Mouse (Mus musculus) limb, embryonic 13.5 days (tissue): ENCODE measurements around the gene Ddah2. TPM values are rescaled to one million over a fixed set of nuclear protein-coding genes. Genes with fewer than 3 reads are reported as not detected.

Experiments used
- ATAC-seq: fragments of 200-750 bp; cut with Nextera tagmentation; 2 replicates; pipeline ENCODE4 v1.8.0; 2017; ENCODE audit warnings: low read depth, moderate number of reproducible peaks, moderate TSS enrichment; ENCODE audit not compliant: low FRiP score
- H3K27ac ChIP-seq: fragments of 300-500 bp; sonication (generic); 2 replicates; pipeline ENCODE4 v1.5.1; 2015; ENCODE audit warnings: inconsistent platforms, mild to moderate bottlenecking, moderate library complexity
- H3K27me3 ChIP-seq: fragments of 300-500 bp; sonication (generic); 2 replicates; pipeline ENCODE4 v1.6.1; 2015; ENCODE audit warnings: mild to moderate bottlenecking, inconsistent platforms
- H3K36me3 ChIP-seq: fragments of 300-500 bp; sonication (generic); 2 replicates; pipeline ENCODE4 v1.6.1; 2015; ENCODE audit warnings: inconsistent platforms, mild to moderate bottlenecking, moderate library complexity
- H3K4me1 ChIP-seq: fragments of 300-500 bp; sonication (generic); 2 replicates; pipeline ENCODE4 v1.6.1; 2015; ENCODE audit warnings: inconsistent platforms
- H3K4me2 ChIP-seq: fragments of 300-500 bp; sonication (generic); replicated peaks from 2 replicates; pipeline ENCODE4 v1.6.1; 2015; ENCODE audit warnings: inconsistent platforms, mild to moderate bottlenecking, moderate library complexity
- H3K4me3 ChIP-seq: fragments of 300-500 bp; sonication (generic); 2 replicates; pipeline ENCODE4 v1.5.1; 2015; ENCODE audit warnings: moderate library complexity, mild to moderate bottlenecking, inconsistent platforms
- H3K9ac ChIP-seq: fragments of 300-500 bp; sonication (generic); 2 replicates; pipeline ENCODE4 v1.6.1; 2015; ENCODE audit warnings: mild to moderate bottlenecking, inconsistent platforms
- H3K9me3 ChIP-seq: fragments of 300-500 bp; sonication (generic); 2 replicates; pipeline ENCODE4 v1.6.1; 2016; ENCODE audit warnings: inconsistent platforms
- WGBS: fragments of 180-500 bp; shearing (Covaris S2); methylation state at CpG from one replicate; pipeline ENCODE4 v1.1.7; 2015; 5-methylcytosine and 5-hydroxymethylcytosine counted together
- polyA plus RNA-seq: library from polyadenylated mRNA; unstranded; fragments of >200 nt; fragmentation: Nextera tagmentation; extraction: Ambion mirVana; gene quantifications from 2 replicates; pipeline ENCODE4 v1.2.1, GENCODE M21; 2015

Ddah2 gene
- polyA plus RNA-seq, 1 experiment from 2014 or later = 423 TPM

GRCm38 (mm10) chr17:35046681-35047455 is 12.0 kb upstream of the Ddah2 start, which contains the start of gene Msh5:
Msh5 (minus strand) TSS chr17:35046745.
- 2% methylated on average over 33 of the region's 33 CpGs for WGBS
- H3K9me3 ChIP-seq = no peaks in the 10 kb centered on the region
- H3K9ac ChIP-seq = peak within 1 kb of the TSS; percentile 90
- H3K27me3 ChIP-seq = no peaks in the 10 kb centered on the region
- H3K4me3 ChIP-seq = peak within 1 kb of the TSS; percentile 61
- peak within 1 kb of the TSS; percentile 87 for H3K27ac ChIP-seq
- peaks cover 50% of the 10 kb centered on the region for H3K4me1 ChIP-seq
- peak; percentile 97 for ATAC-seq
- H3K4me2 ChIP-seq = peak within 1 kb of the TSS; percentile 96
- H3K36me3 ChIP-seq = no peaks in the 10 kb centered on the region

- 68% methylated on average over 1 of the region's 1 CpGs for WGBS
- no peak for ATAC-seq
- no peak overlapping the region for H3K9ac ChIP-seq
- no peak overlapping the region for H3K4me2 ChIP-seq
- H3K9me3 ChIP-seq = no peaks in the 10 kb centered on the region
- H3K27ac ChIP-seq = peak overlapping the region; percentile 79; the same call in 1 of the 2 replicates
- peaks cover 7% of the 10 kb centered on the region for H3K36me3 ChIP-seq
- H3K4me1 ChIP-seq = peaks cover 56% of the 10 kb centered on the region
- H3K4me3 ChIP-seq = no peak overlapping the region
- H3K27me3 ChIP-seq = no peaks in the 10 kb centered on the region
Measured at GRCm38 (mm10) chr17:35047688-35048087, 11.1 kb upstream of the Ddah2 start.

GRCm38 (mm10) chr17:35048149-35048931 is 10.5 kb upstream of the Ddah2 start:
- Histone ChIP-seq H3K4me2 (no peak overlapping the region; the same call in none of the 2 replicates), H3K27ac (peak overlapping the region; percentile 79), H3K27me3 (no peaks in the 10 kb centered on the region), H3K9ac (0 out of 2 replicates have a peak overlapping the region, but pooled peaks have one; percentile 6), H3K4me3 (no peak overlapping the region), H3K9me3 (no peaks in the 10 kb centered on the region), H3K36me3 (peaks cover 13% of the 10 kb centered on the region), H3K4me1 (peaks cover 56% of the 10 kb centered on the region)
- no peak for ATAC-seq
- 33% methylated on average over 11 of the region's 11 CpGs for WGBS

- Histone ChIP-seq H3K4me1 (peaks cover 56% of the 10 kb centered on the region), H3K9ac (no peak overlapping the region), H3K27me3 (no peaks in the 10 kb centered on the region), H3K36me3 (peaks cover 20% of the 10 kb centered on the region), H3K4me3 (peak overlapping the region; percentile 68; the same call in 1 of the 2 replicates), H3K4me2 (peak overlapping the region; percentile 90), H3K27ac (peak overlapping the region; percentile 98), H3K9me3 (no peaks in the 10 kb centered on the region)
- no peak for ATAC-seq
- 76% methylated on average over 5 of the region's 5 CpGs for WGBS
Measured at GRCm38 (mm10) chr17:35048932-35049440, 9.8 kb upstream of the Ddah2 start.

GRCm38 (mm10) chr17:35049561-35050016 is 9.2 kb upstream of the Ddah2 start, which contains the start of gene Clic1:
Clic1 (plus strand) TSS chr17:35049966.
- Histone ChIP-seq H3K36me3 (peaks cover 26% of the 10 kb centered on the region), H3K9ac (peak within 1 kb of the TSS; percentile 86), H3K4me2 (peak within 1 kb of the TSS; percentile 90), H3K4me3 (peak within 1 kb of the TSS; percentile 68), H3K27ac (peak within 1 kb of the TSS; percentile 98), H3K27me3 (no peaks in the 10 kb centered on the region), H3K4me1 (peaks cover 56% of the 10 kb centered on the region), H3K9me3 (no peaks in the 10 kb centered on the region)
- 2% methylated on average over 11 of the region's 11 CpGs for WGBS
- ATAC-seq = peak; percentile 30

GRCm38 (mm10) chr17:35050126-35050750 is 8.6 kb upstream of the Ddah2 start:
- Histone ChIP-seq H3K9ac (peak overlapping the region; percentile 86), H3K36me3 (peaks cover 31% of the 10 kb centered on the region), H3K4me2 (peak overlapping the region; percentile 90), H3K27me3 (no peaks in the 10 kb centered on the region), H3K27ac (peak overlapping the region; percentile 98), H3K9me3 (no peaks in the 10 kb centered on the region), H3K4me1 (peaks cover 49% of the 10 kb centered on the region), H3K4me3 (peak overlapping the region; percentile 68)
- peak; percentile 5; the same call in 1 of the 2 replicates for ATAC-seq
- WGBS = under 1% methylated on average over 27 of the region's 27 CpGs

GRCm38 (mm10) chr17:35051156-35052086 is 7.4 kb upstream of the Ddah2 start:
- Histone ChIP-seq H3K4me1 (peaks cover 40% of the 10 kb centered on the region), H3K27me3 (no peaks in the 10 kb centered on the region), H3K4me3 (peak overlapping the region; percentile 68), H3K9ac (peak overlapping the region; percentile 86), H3K9me3 (no peaks in the 10 kb centered on the region), H3K36me3 (peaks cover 43% of the 10 kb centered on the region), H3K27ac (peak overlapping the region; percentile 98), H3K4me2 (peak overlapping the region; percentile 90)
- 1% methylated on average over 21 of the region's 21 CpGs for WGBS
- ATAC-seq = no peak; the same call in 1 of the 2 replicates

GRCm38 (mm10) chr17:35052271-35052798 is 6.5 kb upstream of the Ddah2 start:
- Histone ChIP-seq H3K9ac (peak overlapping the region; percentile 86), H3K4me3 (peak overlapping the region; percentile 68), H3K9me3 (no peaks in the 10 kb centered on the region), H3K27me3 (no peaks in the 10 kb centered on the region), H3K36me3 (peaks cover 51% of the 10 kb centered on the region), H3K4me2 (peak overlapping the region; percentile 90), H3K27ac (peak overlapping the region; percentile 98), H3K4me1 (peaks cover 34% of the 10 kb centered on the region)
- ATAC-seq = no peak
- WGBS = 87% methylated on average over 12 of the region's 12 CpGs

GRCm38 (mm10) chr17:35055691-35056495 is 2.9 kb upstream of the Ddah2 start:
- no peak for ATAC-seq
- Histone ChIP-seq H3K4me1 (peaks cover 25% of the 10 kb centered on the region), H3K9ac (no peak overlapping the region), H3K4me2 (no peak overlapping the region), H3K27me3 (no peaks in the 10 kb centered on the region), H3K27ac (no peak overlapping the region), H3K9me3 (no peaks in the 10 kb centered on the region), H3K4me3 (no peak overlapping the region), H3K36me3 (peaks cover 68% of the 10 kb centered on the region)
- 92% methylated on average over 7 of the region's 7 CpGs for WGBS

- Histone ChIP-seq H3K36me3 (peaks cover 77% of the 10 kb centered on the region), H3K4me2 (no peak overlapping the region), H3K9ac (no peak overlapping the region), H3K9me3 (no peaks in the 10 kb centered on the region), H3K4me1 (peaks cover 29% of the 10 kb centered on the region), H3K27me3 (0 out of 2 replicates have a peak, but pooled peaks cover 4% of the 10 kb centered on the region), H3K4me3 (no peak overlapping the region), H3K27ac (no peak overlapping the region)
- WGBS = 82% methylated on average over 3 of the region's 3 CpGs
- no peak for ATAC-seq
Measured at GRCm38 (mm10) chr17:35057090-35057489, 1.7 kb upstream of the Ddah2 start.
